Mouse (Mus musculus) lung, embryonic 16.5 days (tissue): ENCODE measurements around the gene Pdzk1. TPM values are rescaled to one million over a fixed set of nuclear protein-coding genes. Genes with fewer than 3 reads are reported as not detected.

Experiments
- ATAC-seq: fragments of 200-750 bp; cut with Nextera tagmentation; 2 replicates; pipeline ENCODE4 v1.8.0; 2017; ENCODE audit warnings: low read depth, mild to moderate bottlenecking, moderate library complexity
- H3K27ac ChIP-seq: fragments of 300-500 bp; sonication (generic); 2 replicates; pipeline ENCODE4 v1.5.1; 2014; ENCODE audit warnings: mild to moderate bottlenecking, control low read depth, low read length
- H3K27me3 ChIP-seq: fragments of 300-500 bp; sonication (generic); 2 replicates; pipeline ENCODE4 v1.6.1; 2014; ENCODE audit warnings: low read depth, low read length, mixed read lengths; ENCODE audit not compliant: control insufficient read depth, insufficient read depth
- H3K36me3 ChIP-seq: fragments of 300-500 bp; sonication (generic); 2 replicates; pipeline ENCODE4 v1.6.1; 2014; ENCODE audit warnings: low read length; ENCODE audit not compliant: control insufficient read depth, insufficient read depth
- H3K4me1 ChIP-seq: fragments of 300-500 bp; sonication (generic); replicated peaks from 2 replicates; pipeline ENCODE4 v1.6.1; 2014; ENCODE audit warnings: low read length, mixed read lengths; ENCODE audit not compliant: control insufficient read depth, insufficient read depth
- H3K4me2 ChIP-seq: fragments of 300-500 bp; sonication (generic); 2 replicates; pipeline ENCODE4 v1.6.1; 2014; ENCODE audit warnings: low read depth, low read length, control low read depth
- H3K4me3 ChIP-seq: fragments of 300-500 bp; sonication (generic); 2 replicates; pipeline ENCODE4 v1.5.1; 2014; ENCODE audit warnings: mild to moderate bottlenecking, low read length, control low read depth
- H3K9ac ChIP-seq: fragments of 300-500 bp; sonication (generic); 2 replicates; pipeline ENCODE4 v1.6.1; 2014; ENCODE audit warnings: low read length, control low read depth
- H3K9me3 ChIP-seq: fragments of 300-500 bp; sonication (generic); 2 replicates; pipeline ENCODE4 v1.6.1; 2016; ENCODE audit warnings: low read length; ENCODE audit not compliant: control insufficient read depth
- WGBS: fragments of 180-500 bp; shearing (Covaris S2); extraction: QIAGEN DNeasy Blood & Tissue Kit; methylation state at CpG from one replicate; pipeline ENCODE4 v1.1.7; 2014; 5-methylcytosine and 5-hydroxymethylcytosine counted together
- polyA plus RNA-seq: library from polyadenylated mRNA; unstranded; fragments of >200 nt; fragmentation: Nextera tagmentation; extraction: Ambion mirVana; gene quantifications from 2 replicates; pipeline ENCODE4 v1.2.1, GENCODE M21; 2015

The Pdzk1 gene
- polyA plus RNA-seq, 1 experiment from 2014 or later = not detected

DNA sequence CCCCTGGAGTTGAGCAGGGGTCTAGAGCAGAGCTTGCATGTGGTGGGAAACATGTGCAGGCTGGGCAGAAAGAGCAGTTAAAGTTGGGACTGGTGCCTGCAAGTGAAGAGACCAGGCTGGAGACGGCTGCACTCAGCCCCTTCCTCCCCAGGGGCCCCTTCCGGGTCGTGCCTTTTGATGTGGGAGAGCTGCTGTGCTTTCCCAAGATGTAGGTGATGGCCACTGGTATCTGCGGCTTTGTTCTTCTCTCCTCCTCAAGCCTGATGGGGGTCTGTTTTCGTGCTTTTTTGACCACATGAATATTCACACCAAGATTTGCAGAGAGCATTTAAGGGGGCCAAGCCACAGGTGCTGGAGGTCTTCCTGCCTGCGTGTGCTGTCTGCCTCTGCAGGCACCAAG, 18.6 kb downstream of the Pdzk1 start:
- WGBS = 18% methylated on average over 6 of the region's 6 CpGs
- Histone ChIP-seq H3K4me3 (no peak overlapping the region), H3K4me1 (peaks cover 3% of the 10 kb centered on the region; the same call in 1 of the 2 replicates), H3K36me3 (no peaks in the 10 kb centered on the region), H3K4me2 (no peak overlapping the region), H3K27me3 (no peaks in the 10 kb centered on the region), H3K9ac (no peak overlapping the region), H3K27ac (no peak overlapping the region), H3K9me3 (no peaks in the 10 kb centered on the region)
- no peak for ATAC-seq

DNA sequence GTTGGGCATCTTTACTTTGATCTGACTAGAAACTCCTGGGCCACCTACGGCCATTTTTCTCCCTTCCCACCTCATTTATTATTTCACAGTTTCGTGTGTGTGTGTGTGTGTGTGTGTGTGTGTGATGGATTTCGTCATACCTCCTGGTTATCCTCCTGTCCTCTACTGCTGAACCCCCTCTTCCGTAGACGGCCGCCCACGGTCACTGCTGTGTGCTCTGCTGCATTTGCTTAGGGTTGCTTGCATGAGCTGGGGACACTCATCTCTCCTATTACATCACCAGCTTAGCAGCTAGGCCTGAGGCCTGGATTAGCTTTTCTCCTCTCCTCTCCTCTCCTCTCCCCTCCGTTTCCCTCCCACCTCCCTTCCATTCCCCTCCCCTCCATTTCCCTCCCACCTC, 19.4 kb downstream of the Pdzk1 start:
- H3K27ac ChIP-seq = no peak overlapping the region
- H3K4me1 ChIP-seq = peaks cover 3% of the 10 kb centered on the region; the same call in 1 of the 2 replicates
- no peaks in the 10 kb centered on the region for H3K27me3 ChIP-seq
- no peaks in the 10 kb centered on the region for H3K9me3 ChIP-seq
- no peak for ATAC-seq
- WGBS = 53% methylated on average over 7 of the region's 8 CpGs
- no peak overlapping the region for H3K9ac ChIP-seq
- no peaks in the 10 kb centered on the region for H3K36me3 ChIP-seq
- H3K4me2 ChIP-seq = no peak overlapping the region
- no peak overlapping the region for H3K4me3 ChIP-seq

DNA sequence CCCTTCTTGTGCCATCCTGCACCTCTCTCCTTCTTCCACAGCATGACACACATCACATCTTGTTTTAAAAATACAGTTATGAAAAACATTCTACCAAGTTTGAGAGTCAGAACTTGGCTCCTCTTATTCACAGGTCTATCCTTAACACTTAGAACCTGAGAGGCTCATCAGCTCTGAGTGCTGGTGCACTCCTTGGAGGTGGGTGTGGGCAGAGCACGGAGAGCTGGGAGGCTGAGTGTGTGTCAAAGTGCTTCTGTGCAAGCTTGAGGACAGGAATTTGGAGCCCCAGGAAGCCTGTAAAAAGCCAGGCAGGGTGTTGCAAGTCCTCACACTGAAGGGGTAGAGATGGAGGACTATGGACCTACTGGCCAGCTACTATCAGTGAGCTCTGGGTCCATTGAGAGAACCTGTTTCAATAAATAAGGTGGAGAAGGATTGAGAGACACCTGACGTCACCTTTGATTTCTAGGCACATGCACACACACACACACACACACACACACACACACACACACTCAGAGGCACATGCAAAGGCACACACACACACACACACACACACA, 20.2 kb downstream of the Pdzk1 start:
- Histone ChIP-seq H3K9me3 (no peaks in the 10 kb centered on the region), H3K9ac (no peak overlapping the region), H3K27me3 (no peaks in the 10 kb centered on the region), H3K4me3 (no peak overlapping the region), H3K36me3 (no peaks in the 10 kb centered on the region), H3K4me2 (no peak overlapping the region), H3K27ac (no peak overlapping the region), H3K4me1 (peaks cover 3% of the 10 kb centered on the region; the same call in 1 of the 2 replicates)
- no peak; the same call in 1 of the 2 replicates for ATAC-seq
- 75% methylated on average over 2 of the region's 2 CpGs for WGBS

DNA sequence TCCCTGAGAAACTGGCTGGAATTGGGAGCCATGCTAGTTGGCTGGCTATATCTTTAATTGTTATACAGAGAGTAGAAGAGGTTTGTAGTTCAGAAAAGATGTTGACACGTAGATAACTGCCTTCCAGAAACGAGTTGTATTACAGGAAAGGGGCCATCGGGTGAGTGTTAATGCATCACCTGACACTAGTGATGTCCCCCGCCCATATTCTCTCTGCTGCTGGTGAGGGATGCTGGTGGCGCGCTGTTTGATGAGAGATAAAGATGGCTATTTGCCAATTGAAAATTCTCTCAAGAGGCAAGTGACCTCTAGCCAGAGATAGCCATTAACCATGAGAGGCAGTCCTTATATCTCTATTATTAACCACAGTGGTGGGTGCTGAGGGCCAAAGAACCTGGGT, 23.5 kb downstream of the Pdzk1 start:
- Histone ChIP-seq H3K4me2 (no peak overlapping the region), H3K36me3 (no peaks in the 10 kb centered on the region), H3K27me3 (no peaks in the 10 kb centered on the region), H3K9me3 (no peaks in the 10 kb centered on the region), H3K4me1 (no peaks in the 10 kb centered on the region), H3K4me3 (no peak overlapping the region), H3K27ac (no peak overlapping the region), H3K9ac (no peak overlapping the region)
- ATAC-seq = no peak
- WGBS = 45% methylated on average over 6 of the region's 6 CpGs

DNA sequence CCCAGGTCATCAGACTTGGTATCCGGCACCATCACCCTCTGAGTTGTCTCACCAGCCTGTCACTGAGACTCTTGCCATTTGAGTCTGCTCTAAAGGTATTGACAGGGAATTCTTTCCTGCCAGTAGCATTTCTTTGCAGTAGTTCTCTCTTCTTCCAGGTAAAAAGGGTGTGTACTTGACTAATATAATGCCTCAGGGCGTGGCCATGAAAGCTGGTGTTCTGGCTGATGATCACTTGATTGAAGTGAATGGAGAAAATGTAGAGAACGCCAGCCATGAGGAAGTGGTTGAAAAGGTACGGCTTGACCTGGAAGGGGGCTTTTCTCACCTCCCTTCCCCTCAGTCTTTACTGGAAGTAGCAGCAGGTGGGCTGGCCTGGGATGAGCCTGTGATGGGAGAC, 25.3 kb downstream of the Pdzk1 start:
- Histone ChIP-seq H3K4me3 (no peak overlapping the region), H3K36me3 (no peaks in the 10 kb centered on the region), H3K27me3 (no peaks in the 10 kb centered on the region), H3K9ac (no peak overlapping the region), H3K9me3 (no peaks in the 10 kb centered on the region), H3K4me2 (no peak overlapping the region), H3K27ac (no peak overlapping the region), H3K4me1 (no peaks in the 10 kb centered on the region)
- WGBS = 82% methylated on average over 4 of the region's 4 CpGs
- ATAC-seq = no peak

DNA sequence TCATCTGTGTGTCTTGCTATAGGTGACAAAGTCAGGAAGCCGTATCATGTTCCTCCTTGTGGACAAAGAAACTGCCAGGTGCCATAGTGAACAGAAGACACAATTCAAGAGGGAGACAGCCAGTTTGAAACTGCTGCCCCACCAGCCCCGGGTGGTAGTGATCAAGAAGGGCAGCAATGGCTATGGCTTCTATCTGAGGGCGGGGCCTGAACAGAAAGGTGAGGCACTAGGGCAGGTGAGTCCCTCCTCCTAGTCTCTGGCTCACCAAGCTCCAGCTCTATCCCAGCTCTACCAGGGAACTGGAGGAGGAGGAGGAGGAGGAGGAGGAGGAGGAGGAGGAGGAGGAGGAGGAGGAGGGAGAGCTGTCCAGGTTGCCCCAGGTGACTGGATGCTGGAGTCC, 26.7 kb downstream of the Pdzk1 start:
- Histone ChIP-seq H3K4me1 (no peaks in the 10 kb centered on the region), H3K36me3 (no peaks in the 10 kb centered on the region), H3K27me3 (no peaks in the 10 kb centered on the region), H3K9me3 (no peaks in the 10 kb centered on the region), H3K4me3 (no peak overlapping the region), H3K4me2 (no peak overlapping the region), H3K9ac (no peak overlapping the region), H3K27ac (no peak overlapping the region)
- no peak for ATAC-seq
- 73% methylated on average over 3 of the region's 3 CpGs for WGBS

DNA sequence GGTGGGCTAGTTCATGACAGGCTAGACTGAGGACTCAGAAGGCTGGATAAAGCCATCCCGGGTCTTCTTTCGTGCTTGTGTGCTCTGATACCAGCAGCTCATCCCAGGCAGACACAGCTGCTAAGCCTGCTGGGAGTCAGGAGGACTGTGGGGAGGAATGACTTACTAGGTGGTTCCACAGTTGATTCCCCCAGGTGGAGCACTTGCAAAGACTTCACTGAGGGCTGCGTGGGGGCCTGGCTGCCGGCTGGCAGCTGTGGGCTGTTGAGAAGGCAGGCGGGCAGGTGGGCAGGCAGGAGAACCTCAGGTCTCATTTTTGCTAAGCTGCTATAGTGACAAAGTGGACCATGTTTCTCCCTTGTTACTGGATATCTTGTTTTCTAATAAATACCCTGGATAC, 31.4 kb downstream of the Pdzk1 start:
- no peak for ATAC-seq
- no peak overlapping the region for H3K4me3 ChIP-seq

DNA sequence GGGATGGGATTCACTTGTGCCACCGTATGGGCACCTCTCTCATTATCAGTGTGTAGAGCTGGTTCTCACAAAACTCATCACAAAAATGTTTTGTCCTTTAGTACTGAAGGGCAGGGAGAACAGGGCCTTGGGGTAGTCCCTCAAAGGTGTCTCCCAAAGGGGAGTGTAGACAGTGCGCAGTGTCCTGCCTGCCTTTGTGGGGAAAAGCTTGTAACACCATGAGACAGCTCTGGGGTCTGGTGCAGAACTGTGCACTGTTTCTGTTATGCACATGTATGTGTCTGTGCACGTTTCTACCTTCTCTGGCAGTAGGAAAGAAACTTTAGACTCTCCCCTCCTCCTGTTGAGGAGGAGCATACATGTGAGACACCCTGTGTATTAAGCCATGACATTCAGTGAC, 38.8 kb downstream of the Pdzk1 start:
- no peak overlapping the region for H3K4me3 ChIP-seq
- no peak overlapping the region for H3K27ac ChIP-seq
- no peaks in the 10 kb centered on the region for H3K9me3 ChIP-seq
- H3K9ac ChIP-seq = no peak overlapping the region
- H3K27me3 ChIP-seq = no peaks in the 10 kb centered on the region
- ATAC-seq = no peak
- H3K4me2 ChIP-seq = no peak overlapping the region
- no peaks in the 10 kb centered on the region for H3K4me1 ChIP-seq
- H3K36me3 ChIP-seq = peaks cover 17% of the 10 kb centered on the region
- 89% methylated on average over 3 of the region's 3 CpGs for WGBS

More for the DNA sequence above, 31.4 kb downstream of the Pdzk1 start:
- Histone ChIP-seq H3K4me2 (no peak overlapping the region), H3K4me1 (no peaks in the 10 kb centered on the region), H3K36me3 (no peaks in the 10 kb centered on the region), H3K9ac (no peak overlapping the region), H3K27ac (no peak overlapping the region), H3K27me3 (no peaks in the 10 kb centered on the region), H3K9me3 (no peaks in the 10 kb centered on the region)
- 84% methylated on average over 5 of the region's 5 CpGs for WGBS

DNA sequence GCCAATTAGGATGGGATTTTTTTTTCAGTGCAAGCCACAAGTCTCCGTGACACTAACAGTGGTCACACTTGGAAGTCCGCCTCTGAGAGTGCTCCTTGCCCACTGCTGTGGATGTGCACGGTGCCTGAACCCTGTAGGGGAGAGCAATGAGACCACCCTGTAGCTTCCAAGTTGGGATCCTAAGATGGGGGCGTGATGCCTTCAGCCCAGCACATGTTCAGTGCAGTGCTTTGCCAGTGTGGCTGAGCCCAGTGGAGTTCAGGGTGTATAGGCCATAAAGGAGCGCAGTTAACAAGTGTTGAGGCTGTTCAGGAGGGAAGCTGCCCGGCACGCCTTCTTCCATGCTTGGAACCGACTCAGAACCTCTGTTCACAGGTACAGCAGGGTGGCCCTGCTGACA, 39.5 kb downstream of the Pdzk1 start:
- Histone ChIP-seq H3K4me1 (no peaks in the 10 kb centered on the region), H3K36me3 (peaks cover 22% of the 10 kb centered on the region), H3K9me3 (no peaks in the 10 kb centered on the region), H3K4me2 (no peak overlapping the region), H3K4me3 (no peak overlapping the region), H3K9ac (no peak overlapping the region), H3K27me3 (no peaks in the 10 kb centered on the region), H3K27ac (no peak overlapping the region)
- WGBS = 89% methylated on average over 8 of the region's 8 CpGs
- ATAC-seq = no peak

DNA sequence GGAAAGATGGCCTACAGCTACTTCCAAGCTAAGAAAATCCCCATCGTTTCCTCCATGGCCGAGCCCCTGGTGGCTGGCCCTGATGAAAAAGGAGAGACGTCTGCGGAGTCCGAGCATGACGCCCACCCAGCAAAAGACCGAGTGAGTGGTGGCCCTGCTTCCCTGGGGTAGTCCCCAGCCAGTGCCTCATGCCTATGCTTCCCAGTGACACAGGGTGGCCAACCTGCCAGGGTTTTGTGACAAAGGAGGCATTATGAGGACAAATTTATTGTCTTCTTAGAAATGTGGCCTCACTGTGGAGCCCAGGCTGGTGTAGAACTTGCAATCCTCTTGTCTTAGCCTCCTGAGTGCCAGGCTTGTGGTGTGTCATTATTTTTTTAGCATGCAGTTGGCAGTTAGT, 40.0 kb downstream of the Pdzk1 start:
- Histone ChIP-seq H3K27ac (no peak overlapping the region), H3K27me3 (no peaks in the 10 kb centered on the region), H3K36me3 (peaks cover 22% of the 10 kb centered on the region), H3K4me3 (no peak overlapping the region), H3K4me2 (no peak overlapping the region), H3K9ac (no peak overlapping the region), H3K9me3 (no peaks in the 10 kb centered on the region), H3K4me1 (no peaks in the 10 kb centered on the region)
- no peak for ATAC-seq
- 95% methylated on average over 7 of the region's 7 CpGs for WGBS
